Mouse (Mus musculus): ENCODE results near the gene Rab9.

The Rab9 gene

GRCm38 (mm10) chrX:166479365-166479983 lies at the start of gene Rab9:
Gene Rab9 (minus strand): TSS chrX:166479867.
- DNase-seq, result peak; percentile 98

DNA sequence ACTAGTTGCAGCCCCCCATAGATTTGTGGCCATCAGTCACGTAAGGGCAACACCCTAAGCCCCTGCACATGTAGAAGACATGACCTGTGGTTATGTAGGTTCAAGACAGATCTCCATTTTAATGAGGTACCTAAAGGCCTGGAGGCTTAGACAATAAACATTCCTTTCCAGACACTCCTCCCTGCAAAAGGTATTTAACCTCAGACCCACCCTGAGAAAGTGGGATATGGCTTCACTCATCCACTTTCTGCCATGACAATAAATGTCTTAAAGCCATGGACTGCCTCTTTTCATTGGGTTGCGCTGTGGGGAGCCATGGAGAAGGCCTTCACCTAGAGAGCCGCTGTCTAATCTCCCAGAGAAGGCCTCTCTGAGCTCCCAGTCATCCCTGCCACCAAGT lies 48.5 kb upstream of the Rab9 start:
- DNase-seq, result no peak

DNA sequence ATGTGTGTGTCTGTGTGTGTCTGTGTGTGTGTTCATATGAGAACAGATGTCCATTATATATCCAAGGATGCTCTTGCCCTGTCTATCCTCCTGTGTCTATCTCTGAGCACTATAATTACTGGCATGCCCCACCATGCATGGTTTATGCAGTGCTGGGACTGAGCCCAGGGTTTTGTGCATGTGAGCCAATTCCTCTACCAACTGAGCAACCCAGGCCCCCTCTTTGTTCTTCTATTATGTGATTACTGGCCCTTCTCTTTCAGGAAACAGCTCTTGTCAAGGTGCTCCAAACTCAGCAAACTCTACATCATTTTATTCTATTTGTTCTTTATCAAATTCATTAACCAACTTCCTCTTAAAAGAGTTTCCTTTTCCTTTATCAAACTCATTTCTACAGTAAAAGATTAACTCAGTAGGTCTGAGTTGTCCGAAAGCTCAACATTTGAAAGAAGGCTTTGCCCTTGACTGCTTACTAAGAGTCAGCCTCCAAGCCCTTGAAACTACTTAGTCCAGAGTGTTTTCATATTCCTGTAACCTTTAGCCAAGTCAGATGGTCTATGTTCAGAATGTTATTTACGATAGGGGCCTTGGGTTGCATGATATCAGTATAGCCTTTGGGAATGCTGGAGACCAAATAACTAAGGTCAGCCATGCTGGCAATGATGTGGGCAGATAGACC lies 46.1 kb upstream of the Rab9 start:
- no peak for DNase-seq

GRCm38 (mm10) chrX:166520782-166521181 lies 41.1 kb upstream of the Rab9 start:
- DNase-seq, result no peak

DNA sequence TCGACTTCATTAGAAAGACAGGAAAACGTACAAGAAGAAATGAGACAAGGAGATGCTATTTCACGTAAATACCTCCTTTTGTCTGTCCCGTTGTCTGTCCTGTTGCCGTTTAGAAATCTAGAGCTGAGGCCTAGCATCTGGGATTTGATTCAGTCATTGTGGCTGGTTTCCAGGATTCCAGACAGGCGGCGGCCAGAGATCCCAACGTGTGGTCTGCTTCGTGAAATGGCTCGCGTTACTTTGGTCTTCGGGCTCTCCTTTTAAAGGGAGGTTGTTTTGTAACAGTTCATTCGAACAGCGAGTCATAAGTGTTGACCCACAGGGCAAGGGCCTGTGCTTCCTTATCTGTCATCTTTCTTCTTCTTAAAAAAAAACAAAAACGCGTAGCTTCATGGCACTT lies 38.7 kb upstream of the Rab9 start, which contains the start of gene Tceanc:
TSS of gene Tceanc (minus strand) at position 223 of the 400 bp plus-strand sequence.
- DNase-seq, result no peak

DNA sequence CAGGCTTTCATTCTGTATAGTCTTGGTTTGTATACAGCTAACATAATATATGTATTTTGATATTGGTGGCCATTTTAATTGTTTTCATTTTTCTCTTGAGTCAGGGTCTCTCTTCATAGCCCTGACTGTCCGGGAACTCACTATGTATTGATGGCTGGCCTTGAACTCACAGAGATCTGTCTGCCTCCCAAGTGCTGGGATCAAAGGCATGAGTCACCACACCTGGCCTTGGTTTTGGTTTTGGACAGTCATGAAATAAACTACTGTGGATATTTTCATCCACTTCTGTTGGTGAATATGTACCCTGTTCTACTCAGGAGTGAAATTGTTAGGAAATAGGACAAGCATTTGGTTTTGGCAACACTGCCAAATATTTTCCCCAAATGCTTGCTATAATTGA lies 37.0 kb upstream of the Rab9 start:
- DNase-seq, result no peak

DNA sequence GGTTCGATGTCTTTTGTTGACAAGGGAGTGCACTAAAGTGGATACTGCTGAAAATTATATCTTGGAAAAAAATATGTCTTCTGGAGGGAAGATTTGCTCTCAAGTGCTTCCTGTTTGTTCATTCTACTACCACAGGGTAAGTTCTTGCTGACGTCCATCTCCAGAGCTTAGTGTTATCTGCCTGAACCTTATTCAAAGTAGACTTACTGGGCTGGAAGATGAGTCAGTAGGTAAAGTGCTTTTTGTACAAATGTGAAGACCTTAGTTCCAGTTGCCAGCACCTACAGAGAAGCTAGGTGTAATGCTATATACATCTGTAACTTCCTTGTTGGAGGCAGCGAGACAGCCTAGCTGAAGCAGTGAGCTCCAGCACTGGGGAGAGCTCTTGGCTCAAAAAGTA lies 36.3 kb upstream of the Rab9 start:
- no peak for DNase-seq

DNA sequence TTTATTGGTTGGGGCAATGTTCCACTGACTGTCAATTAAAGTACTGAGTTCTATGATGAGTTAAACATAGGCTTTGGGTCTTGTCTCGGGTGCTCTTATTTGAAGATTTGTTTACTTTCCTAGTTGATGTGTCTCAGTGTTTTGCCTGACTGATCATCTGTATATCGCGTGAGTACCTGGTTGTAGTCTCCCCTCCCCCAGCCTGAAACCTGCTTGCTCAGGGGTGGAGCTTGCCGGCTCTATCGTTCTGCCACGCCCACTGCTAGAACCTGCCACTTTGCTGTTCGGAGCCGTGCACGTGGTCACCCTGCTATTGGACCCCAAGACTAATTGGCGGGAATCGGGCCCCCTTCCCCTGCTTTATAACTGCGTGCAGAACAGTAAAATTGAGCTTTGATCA lies 34.4 kb upstream of the Rab9 start:
- peak; percentile 49 for DNase-seq

- DNase-seq, result no peak
Measured at GRCm38 (mm10) chrX:166512071-166512470, 32.4 kb upstream of the Rab9 start.

DNA sequence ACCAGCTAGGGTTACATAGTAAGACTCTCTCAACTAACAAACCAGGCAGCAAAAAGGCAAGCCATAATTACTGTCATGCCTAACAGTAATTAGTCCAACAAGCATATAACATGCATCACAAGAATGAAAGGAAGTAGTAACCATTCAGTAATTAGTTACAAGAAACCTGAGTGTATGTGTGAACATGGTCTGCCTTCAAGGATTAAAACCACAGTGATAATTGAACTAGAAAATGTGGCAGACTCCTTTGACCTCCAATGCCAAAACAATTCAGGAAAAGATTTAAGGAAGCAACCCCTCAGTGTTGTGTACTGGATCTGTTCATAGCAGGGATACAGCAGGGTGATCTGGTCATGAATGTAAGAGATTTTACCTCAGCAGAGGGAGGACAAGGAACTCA lies 31.4 kb upstream of the Rab9 start:
- DNase-seq, result no peak

- peak; percentile 93 for DNase-seq
Measured at GRCm38 (mm10) chrX:166509761-166510738, 30.4 kb upstream of the Rab9 start.

DNA sequence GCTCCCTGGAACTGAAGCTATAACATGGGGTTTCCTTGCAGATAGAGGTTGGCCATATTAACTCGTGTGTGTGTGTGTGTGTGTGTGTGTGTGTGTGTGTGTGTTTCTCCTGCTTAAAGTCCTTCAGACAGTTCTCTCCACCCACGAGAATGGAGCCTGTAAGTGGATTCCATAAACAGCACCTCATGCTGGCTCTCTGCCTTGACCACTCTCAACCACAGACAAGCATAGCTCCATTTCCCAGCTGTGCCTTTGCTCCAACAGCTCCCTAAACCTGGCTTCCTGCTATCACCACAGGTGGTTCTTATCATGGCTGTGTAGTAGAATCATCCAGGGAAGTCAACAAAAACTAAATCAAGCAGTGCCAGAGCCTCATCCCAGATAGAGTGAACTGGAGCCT lies 24.8 kb upstream of the Rab9 start:
- DNase-seq, result no peak

DNA sequence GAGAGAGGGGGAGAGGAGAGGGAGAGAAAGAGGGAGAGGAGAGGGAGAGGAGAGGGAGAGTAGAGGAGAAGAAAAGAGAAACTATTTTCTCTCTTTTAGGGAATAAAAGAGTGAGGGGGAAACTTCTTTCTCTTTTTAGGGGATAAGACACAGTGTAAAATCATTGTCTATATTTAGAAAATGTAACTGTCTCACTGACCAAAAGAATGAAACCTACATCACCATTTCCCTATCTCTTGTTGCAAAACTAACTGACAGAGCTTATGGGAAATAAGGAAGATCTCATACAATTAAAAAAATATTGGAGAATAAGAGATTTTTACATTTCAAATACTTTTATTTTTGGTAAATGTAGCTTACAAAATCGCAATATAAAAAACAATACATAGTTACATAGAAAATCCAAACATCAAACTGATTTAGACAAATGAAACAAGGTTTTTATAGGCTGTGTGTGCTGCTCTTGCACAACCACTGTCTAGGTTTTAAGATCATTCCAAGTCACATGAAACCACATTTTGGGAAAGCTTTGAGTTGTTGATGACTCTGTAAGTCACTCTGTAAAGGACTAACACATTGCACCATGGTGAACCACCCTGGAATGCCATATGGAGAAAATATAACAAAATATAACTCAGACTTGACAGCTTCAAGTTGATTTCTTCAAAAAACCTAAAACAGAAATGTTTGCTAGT lies 20.0 kb upstream of the Rab9 start:
- DNase-seq, result no peak

DNA sequence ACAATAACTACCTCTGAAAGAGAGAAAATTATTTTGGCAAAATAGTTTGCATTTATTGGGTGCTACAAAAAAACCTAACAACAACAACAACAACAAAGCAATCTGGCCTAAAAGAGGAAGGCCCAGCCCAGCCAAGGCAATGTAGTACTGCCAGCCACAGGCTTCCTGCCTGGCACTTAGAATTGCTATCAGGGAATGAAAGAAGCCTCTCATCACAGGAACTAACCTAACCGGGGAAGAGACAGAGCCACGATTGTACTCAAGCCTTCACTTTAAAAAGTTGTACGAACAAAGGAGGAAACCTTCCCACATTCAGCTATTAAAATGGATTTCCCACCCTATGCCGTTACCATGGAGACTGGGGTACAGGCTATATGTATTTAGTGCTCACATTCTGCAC lies 18.1 kb upstream of the Rab9 start:
- DNase-seq, result no peak

DNA sequence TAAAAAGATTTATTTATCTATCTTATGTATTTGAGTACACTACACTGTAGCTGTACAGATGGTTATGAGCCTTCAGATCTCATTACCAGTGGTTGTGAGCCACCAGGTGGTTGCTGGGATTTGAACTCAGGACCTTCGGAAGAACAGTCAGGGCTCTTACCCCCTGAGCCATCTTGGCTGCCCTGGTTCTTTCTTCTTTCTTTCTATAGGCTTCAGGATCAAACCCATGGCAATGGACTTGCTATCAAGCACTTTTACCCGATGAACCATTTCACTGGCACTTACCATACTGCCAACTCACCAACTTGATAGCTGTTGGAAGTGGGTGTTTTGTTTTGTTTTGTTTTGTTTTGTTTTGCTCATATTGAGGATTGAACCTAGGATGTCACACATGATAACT lies 15.4 kb upstream of the Rab9 start:
- DNase-seq, result no peak

DNA sequence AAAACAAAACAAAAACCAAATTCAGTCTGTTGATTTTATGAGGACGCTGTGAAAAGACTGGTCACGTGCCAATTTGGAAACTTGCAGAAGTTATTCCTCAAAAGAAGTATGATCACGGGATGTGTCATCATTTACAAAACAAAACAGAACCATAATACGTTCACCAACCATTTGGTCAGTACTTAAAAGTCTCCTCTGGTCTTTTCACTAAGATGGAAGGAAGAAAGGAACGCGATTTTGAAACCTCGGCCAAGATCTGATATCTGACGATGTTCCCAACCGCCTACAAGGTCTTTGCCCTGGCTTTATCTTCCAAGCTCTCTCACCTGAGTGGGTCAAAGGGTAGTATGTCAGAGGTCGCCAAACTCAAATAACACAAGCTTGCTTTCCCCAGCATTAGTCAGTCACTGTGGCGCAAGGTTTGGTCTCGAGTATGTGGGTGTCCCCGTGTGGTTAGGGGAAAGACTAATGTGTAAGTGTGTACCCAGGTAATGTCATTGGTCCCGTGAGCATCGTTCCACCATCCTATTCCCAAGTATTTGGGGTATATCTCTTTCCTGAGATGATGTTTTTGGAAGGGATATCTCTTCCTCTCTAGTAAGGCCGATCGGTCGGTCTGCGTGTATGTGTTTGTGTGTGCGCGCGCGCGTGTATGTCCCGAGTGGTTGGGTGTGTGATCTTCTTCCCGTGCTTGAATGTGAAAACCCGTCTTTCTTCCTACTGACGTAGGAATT lies 869 bp downstream of the Rab9 start:
- DNase-seq, result no peak

DNA sequence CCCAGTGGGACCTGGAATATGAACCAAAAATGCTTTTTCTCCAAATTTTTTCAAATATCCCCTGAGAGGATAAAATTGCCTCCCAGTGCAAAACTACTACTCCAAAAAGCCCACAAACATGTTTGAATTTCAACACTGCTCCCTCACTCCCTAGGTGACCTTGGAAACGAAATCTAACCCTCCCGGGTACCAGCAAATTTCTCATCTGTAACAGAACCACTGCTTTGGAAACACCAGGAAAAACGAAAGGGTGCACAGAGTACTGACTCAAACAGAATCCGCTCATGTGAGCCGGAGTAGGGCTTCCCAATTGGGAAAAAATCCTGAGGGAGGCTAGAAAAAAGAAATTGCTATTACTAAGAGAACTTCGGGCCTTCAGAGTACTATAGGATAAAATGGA lies 2.3 kb downstream of the Rab9 start:
- DNase-seq, result no peak

- DNase-seq, result no peak
Measured at GRCm38 (mm10) chrX:166472612-166473011, 7.1 kb downstream of the Rab9 start.

- DNase-seq, result no peak
Measured at GRCm38 (mm10) chrX:166468321-166468720, 11.3 kb downstream of the Rab9 start.

DNA sequence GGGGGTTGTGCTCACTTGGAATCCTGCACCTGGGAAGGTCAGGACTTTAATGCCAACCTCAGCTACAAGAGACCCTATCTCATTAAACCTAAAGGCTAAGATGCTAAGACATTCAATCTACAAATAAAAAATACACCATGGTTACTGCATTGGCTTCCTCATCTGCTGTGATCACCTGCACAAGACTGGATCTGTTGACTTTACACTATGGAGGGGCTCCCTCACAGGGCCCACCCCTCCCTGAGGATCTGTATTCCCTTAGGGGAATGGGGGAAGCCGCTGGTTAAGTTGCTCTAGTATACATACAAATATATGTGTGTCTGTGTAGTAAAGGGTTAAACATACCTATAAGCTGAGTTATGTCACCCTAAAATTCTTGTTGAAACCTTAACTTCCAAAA lies 24.1 kb downstream of the Rab9 start:
- DNase-seq, result no peak

DNA sequence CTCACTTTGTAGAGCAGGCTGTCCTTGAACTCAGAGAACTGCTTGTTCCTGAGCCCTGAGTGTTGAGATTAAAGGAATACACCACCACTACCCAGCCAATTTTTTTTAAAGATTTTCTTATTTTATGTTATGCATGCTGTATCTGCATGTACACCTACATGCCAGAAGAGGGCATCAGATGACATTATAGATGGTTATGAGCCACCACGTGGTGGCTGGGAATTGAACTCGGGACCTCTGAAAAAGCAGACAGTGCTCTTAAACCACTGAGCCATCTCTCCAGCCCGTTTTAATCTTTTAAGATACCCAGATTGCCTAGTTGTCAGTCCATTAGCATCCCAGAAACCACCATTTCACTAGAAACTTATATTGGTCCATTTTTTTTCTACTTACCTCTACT lies 25.3 kb downstream of the Rab9 start:
- no peak for DNase-seq

GRCm38 (mm10) chrX:166453532-166453931 lies 26.1 kb downstream of the Rab9 start:
- no peak for DNase-seq

All from thymus, postnatal 4 days (tissue).